Mouse (Mus musculus) intestine, embryonic 16.5 days (tissue): ENCODE results near the gene Emc8. TPM values are rescaled to one million over a fixed set of nuclear protein-coding genes. Genes with fewer than 3 reads are reported as not detected.

Source experiments
- polyA plus RNA-seq: library from polyadenylated mRNA; unstranded; fragments of >200 nt; fragmentation: Nextera tagmentation; extraction: Ambion mirVana; gene quantifications from 2 replicates; pipeline ENCODE4 v1.2.1, GENCODE M21; 2015

Emc8 gene
- polyA plus RNA-seq, 1 experiment from 2014 or later: 235 TPM

Other genes starting within 250 kb of the Emc8 start
- 75.1 and 87.5 TPM in 2 replicates for gene Gins2, start 79.3 kb downstream of the Emc8 start, polyA plus RNA-seq
- 1.8 and 1.9 TPM in 2 replicates for gene 1190005I06Rik, start 20.9 kb downstream of the Emc8 start, polyA plus RNA-seq
- gene Gm27021, start 494 bp downstream of the Emc8 start, polyA plus RNA-seq: 1.5 TPM in 2 replicates
- 1,710 and 1,737 TPM in 2 replicates for gene Cox4i1, start 351 bp downstream of the Emc8 start, polyA plus RNA-seq
- 55.5 and 55.6 TPM in 2 replicates for gene Irf8, start 67.8 kb upstream of the Emc8 start, polyA plus RNA-seq